Mouse (Mus musculus): ENCODE data around the gene Tmem222. TPM values are rescaled to one million over a fixed set of nuclear protein-coding genes. Genes with fewer than 3 reads are reported as not detected.
A peak's percentile ranks its signal among the peaks of the same experiment; 100 is the strongest.

Gene Tmem222
- polyA plus RNA-seq, 1 experiment = 28.5 TPM

GRCm38 (mm10) chr4:133268931-133269330 is 8.7 kb downstream of the Tmem222 start:
- Histone ChIP-seq H3K4me3 (ENCODE audit: low read depth, low read length) (no peak overlapping the region), H3K36me3 (ENCODE audit: control insufficient read depth, insufficient read depth, low read length, poor library complexity, severe bottlenecking) (peaks cover 28% of the 10 kb centered on the region), H3K4me1 (ENCODE audit: control insufficient read depth, insufficient read depth, low read length) (no peaks in the 10 kb centered on the region), H3K9me3 (replicated peaks; ENCODE audit: control insufficient read depth, insufficient read depth, low read length, poor library complexity, severe bottlenecking) (no peaks in the 10 kb centered on the region), H3K27ac (ENCODE audit: insufficient read depth, low read length) (no peak overlapping the region), H3K27me3 (ENCODE audit: control insufficient read depth, insufficient read depth, low read length, poor library complexity, severe bottlenecking) (no peaks in the 10 kb centered on the region), H3K9ac (ENCODE audit: low read depth, poor library complexity, severe bottlenecking) (no peak overlapping the region)
- TF ChIP-seq EP300 (IDR thresholded peaks at IDR 0.05; ENCODE audit: insufficient read depth, low read depth, low read length) (no peak), CTCF (IDR thresholded peaks at IDR 0.05; ENCODE audit: low read depth, low read length) (no peak), POLR2A (IDR thresholded peaks at IDR 0.05; ENCODE audit: insufficient read depth, low read length) (no peak)

DNA sequence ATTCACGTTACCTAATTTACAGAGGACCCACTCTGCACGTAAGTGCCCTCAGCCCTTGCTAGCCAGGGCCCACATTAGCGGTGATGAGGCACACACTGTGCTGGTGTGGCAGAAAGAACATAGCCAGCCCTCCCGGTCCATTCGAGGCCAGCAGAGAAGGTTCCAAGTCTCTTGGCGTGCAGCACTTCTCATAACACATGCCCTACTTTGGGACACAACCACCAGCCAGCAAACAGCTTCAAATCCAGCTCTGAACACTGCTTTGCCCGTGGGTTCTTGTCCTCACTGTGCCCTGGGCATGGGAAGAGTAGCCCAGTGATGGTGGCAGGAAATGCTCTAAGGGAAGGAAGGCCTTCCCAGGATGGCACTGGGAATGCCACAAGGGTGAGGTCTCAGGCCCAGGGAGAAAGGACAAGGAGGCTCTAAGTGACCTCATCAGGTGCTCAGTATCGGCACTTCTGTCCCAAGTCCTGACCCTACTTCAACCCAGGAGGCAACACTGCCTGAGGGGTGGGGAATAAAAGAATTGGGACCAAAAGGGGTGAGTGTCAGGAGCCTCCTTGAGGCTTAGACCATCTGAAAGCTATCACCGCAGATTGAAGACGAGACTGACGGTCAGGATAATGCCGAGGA is 11.2 kb downstream of the Tmem222 start:
- Histone ChIP-seq H3K36me3 (ENCODE audit: control insufficient read depth, insufficient read depth, low read length, poor library complexity, severe bottlenecking) (peaks cover 28% of the 10 kb centered on the region), H3K4me1 (ENCODE audit: control insufficient read depth, insufficient read depth, low read length) (peaks cover 2% of the 10 kb centered on the region), H3K4me3 (ENCODE audit: low read depth, low read length) (no peak overlapping the region), H3K27me3 (ENCODE audit: control insufficient read depth, insufficient read depth, low read length, poor library complexity, severe bottlenecking) (no peaks in the 10 kb centered on the region), H3K27ac (ENCODE audit: insufficient read depth, low read length) (no peak overlapping the region), H3K9ac (ENCODE audit: low read depth, poor library complexity, severe bottlenecking) (no peak overlapping the region), H3K9me3 (replicated peaks; ENCODE audit: control insufficient read depth, insufficient read depth, low read length, poor library complexity, severe bottlenecking) (no peaks in the 10 kb centered on the region)
- TF ChIP-seq POLR2A (IDR thresholded peaks at IDR 0.05; ENCODE audit: insufficient read depth, low read length) (no peak), CTCF (IDR thresholded peaks at IDR 0.05; ENCODE audit: low read depth, low read length) (no peak)

GRCm38 (mm10) chr4:133265759-133266158 is 11.8 kb downstream of the Tmem222 start:
- Histone ChIP-seq H3K9ac (ENCODE audit: low read depth, poor library complexity, severe bottlenecking) (no peak overlapping the region), H3K36me3 (ENCODE audit: control insufficient read depth, insufficient read depth, low read length, poor library complexity, severe bottlenecking) (peaks cover 28% of the 10 kb centered on the region), H3K4me3 (ENCODE audit: low read depth, low read length) (no peak overlapping the region), H3K4me1 (ENCODE audit: control insufficient read depth, insufficient read depth, low read length) (peaks cover 2% of the 10 kb centered on the region), H3K27me3 (ENCODE audit: control insufficient read depth, insufficient read depth, low read length, poor library complexity, severe bottlenecking) (no peaks in the 10 kb centered on the region), H3K27ac (ENCODE audit: insufficient read depth, low read length) (no peak overlapping the region), H3K9me3 (replicated peaks; ENCODE audit: control insufficient read depth, insufficient read depth, low read length, poor library complexity, severe bottlenecking) (no peaks in the 10 kb centered on the region)
- TF ChIP-seq CTCF (IDR thresholded peaks at IDR 0.05; ENCODE audit: low read depth, low read length) (no peak), POLR2A (IDR thresholded peaks at IDR 0.05; ENCODE audit: insufficient read depth, low read length) (no peak), EP300 (IDR thresholded peaks at IDR 0.05; ENCODE audit: insufficient read depth, low read depth, low read length) (no peak)

- H3K27me3 ChIP-seq (ENCODE audit: control insufficient read depth, insufficient read depth, low read length, poor library complexity, severe bottlenecking) = no peaks in the 10 kb centered on the region
- no peak overlapping the region for H3K27ac ChIP-seq (ENCODE audit: insufficient read depth, low read length)
- peaks cover 28% of the 10 kb centered on the region for H3K36me3 ChIP-seq (ENCODE audit: control insufficient read depth, insufficient read depth, low read length, poor library complexity, severe bottlenecking)
- H3K4me1 ChIP-seq (ENCODE audit: control insufficient read depth, insufficient read depth, low read length) = peaks cover 2% of the 10 kb centered on the region
- no peak for TF ChIP-seq CTCF (IDR thresholded peaks at IDR 0.05; ENCODE audit: low read depth, low read length)
- no peak for TF ChIP-seq POLR2A (IDR thresholded peaks at IDR 0.05; ENCODE audit: insufficient read depth, low read length)
- no peak for TF ChIP-seq EP300 (IDR thresholded peaks at IDR 0.05; ENCODE audit: insufficient read depth, low read depth, low read length)
- H3K9me3 ChIP-seq (replicated peaks; ENCODE audit: control insufficient read depth, insufficient read depth, low read length, poor library complexity, severe bottlenecking) = no peaks in the 10 kb centered on the region
- H3K4me3 ChIP-seq (ENCODE audit: low read depth, low read length) = no peak overlapping the region
- no peak overlapping the region for H3K9ac ChIP-seq (ENCODE audit: low read depth, poor library complexity, severe bottlenecking)
These were observed 12.3 kb downstream of the Tmem222 start for GRCm38 (mm10) chr4:133265297-133265696.

DNA sequence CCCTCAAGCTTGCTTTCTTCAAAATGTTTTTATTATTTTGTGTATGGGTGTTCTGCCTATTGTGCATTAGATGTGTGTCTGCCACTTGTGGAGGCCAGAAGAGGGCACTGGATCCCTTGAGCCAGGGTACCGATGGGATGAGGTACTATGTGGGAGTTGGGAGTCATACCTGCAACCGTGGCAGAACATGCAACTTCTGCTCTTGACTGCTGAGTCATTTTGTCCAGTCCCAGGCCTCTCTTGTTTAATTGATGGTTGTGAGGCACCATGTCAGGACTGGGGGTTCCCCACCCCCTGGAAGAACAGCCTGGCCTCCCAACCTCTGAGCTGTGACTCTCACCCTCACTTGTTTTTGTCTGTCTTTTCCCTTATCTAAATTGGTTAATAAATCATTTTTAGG is 13.0 kb downstream of the Tmem222 start:
- Histone ChIP-seq H3K27ac (ENCODE audit: insufficient read depth, low read length) (no peak overlapping the region), H3K36me3 (ENCODE audit: control insufficient read depth, insufficient read depth, low read length, poor library complexity, severe bottlenecking) (peaks cover 26% of the 10 kb centered on the region), H3K9me3 (replicated peaks; ENCODE audit: control insufficient read depth, insufficient read depth, low read length, poor library complexity, severe bottlenecking) (no peaks in the 10 kb centered on the region), H3K9ac (ENCODE audit: low read depth, poor library complexity, severe bottlenecking) (no peak overlapping the region), H3K4me3 (ENCODE audit: low read depth, low read length) (no peak overlapping the region), H3K4me1 (ENCODE audit: control insufficient read depth, insufficient read depth, low read length) (peaks cover 2% of the 10 kb centered on the region), H3K27me3 (ENCODE audit: control insufficient read depth, insufficient read depth, low read length, poor library complexity, severe bottlenecking) (no peaks in the 10 kb centered on the region)
- TF ChIP-seq EP300 (IDR thresholded peaks at IDR 0.05; ENCODE audit: insufficient read depth, low read depth, low read length) (no peak), CTCF (IDR thresholded peaks at IDR 0.05; ENCODE audit: low read depth, low read length) (peak; percentile 2)

GRCm38 (mm10) chr4:133263756-133264155 is 13.8 kb downstream of the Tmem222 start:
- peaks cover 2% of the 10 kb centered on the region for H3K4me1 ChIP-seq (ENCODE audit: control insufficient read depth, insufficient read depth, low read length)
- no peak for TF ChIP-seq CTCF (IDR thresholded peaks at IDR 0.05; ENCODE audit: low read depth, low read length)
- no peak for TF ChIP-seq POLR2A (IDR thresholded peaks at IDR 0.05; ENCODE audit: insufficient read depth, low read length)
- no peak for TF ChIP-seq EP300 (IDR thresholded peaks at IDR 0.05; ENCODE audit: insufficient read depth, low read depth, low read length)

More at GRCm38 (mm10) chr4:133263756-133264155, 13.8 kb downstream of the Tmem222 start:
- Histone ChIP-seq H3K27me3 (ENCODE audit: control insufficient read depth, insufficient read depth, low read length, poor library complexity, severe bottlenecking) (no peaks in the 10 kb centered on the region), H3K27ac (ENCODE audit: insufficient read depth, low read length) (no peak overlapping the region), H3K36me3 (ENCODE audit: control insufficient read depth, insufficient read depth, low read length, poor library complexity, severe bottlenecking) (peaks cover 18% of the 10 kb centered on the region), H3K9me3 (replicated peaks; ENCODE audit: control insufficient read depth, insufficient read depth, low read length, poor library complexity, severe bottlenecking) (no peaks in the 10 kb centered on the region), H3K4me3 (ENCODE audit: low read depth, low read length) (no peak overlapping the region), H3K9ac (ENCODE audit: low read depth, poor library complexity, severe bottlenecking) (no peak overlapping the region)

Data from ES-Bruce4 (cell line).